Mouse (Mus musculus) G1E (cell line): ENCODE data around the gene Pole2.

ENCODE experiments used
- CTCF ChIP-seq: IDR thresholded peaks from 2 replicates; pipeline ENCODE4 v1.5.1; 2012; ENCODE audit warnings: low read depth, low read length, inconsistent platforms, mixed read lengths
- GATA1 ChIP-seq: IDR thresholded peaks from 2 replicates; pipeline ENCODE4 v1.6.1; 2012; ENCODE audit warnings: borderline replicate concordance, low read length, inconsistent platforms, mixed read lengths

DNA sequence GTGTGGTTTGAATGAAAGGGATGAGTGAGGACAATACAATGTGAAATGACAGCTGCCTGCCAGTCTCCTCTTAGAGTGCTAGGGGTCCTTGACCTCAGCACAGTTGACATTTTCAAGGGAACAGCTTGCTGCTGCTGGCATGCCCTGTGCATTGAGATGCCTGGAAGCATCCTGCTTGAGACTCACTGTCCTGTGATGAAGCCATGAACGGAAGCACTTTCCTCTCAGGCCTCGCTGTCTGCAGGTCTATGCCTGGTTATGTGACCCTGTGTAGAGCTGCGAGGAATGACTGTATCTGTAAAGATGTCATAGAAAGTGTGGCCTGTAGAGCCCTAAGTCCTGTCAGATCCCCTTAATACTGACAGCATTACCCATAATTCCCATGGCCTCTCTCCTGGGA lies 37.0 kb upstream of the Pole2 start:
- TF ChIP-seq CTCF (no peak), GATA1 (no peak)
